Mouse (Mus musculus): ENCODE data around the gene Sptbn1.

DNA sequence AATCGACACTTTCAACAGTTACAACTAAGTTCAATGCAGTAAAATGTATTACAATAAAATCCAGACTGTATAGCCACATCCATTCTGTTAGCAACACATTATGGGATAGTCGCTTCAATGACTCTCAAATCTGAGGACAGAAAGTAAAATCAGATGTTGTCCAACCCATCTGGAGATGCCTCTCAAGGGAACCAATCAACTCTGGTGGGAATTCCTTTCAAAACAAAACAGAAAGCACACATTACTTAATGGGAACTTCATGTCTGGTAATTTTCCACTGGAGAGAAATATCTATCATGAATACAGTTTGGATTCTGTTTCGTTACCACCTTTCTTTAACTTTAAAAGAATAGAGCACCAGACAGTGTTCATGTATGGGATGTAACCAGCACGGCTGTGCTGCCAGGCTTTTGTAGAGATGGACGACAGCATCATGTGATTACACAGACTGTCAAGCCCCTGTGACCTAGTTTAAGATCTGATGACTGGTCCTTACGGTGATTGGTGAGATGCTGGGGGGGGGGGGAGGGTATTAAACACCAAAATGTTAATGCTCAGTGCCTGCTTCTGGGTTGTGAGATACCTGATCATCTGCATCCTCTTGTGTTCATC lies 9.1 kb downstream of the Sptbn1 start:
- no peak for TF ChIP-seq CTCF (IDR thresholded peaks at IDR 0.05; ENCODE audit: borderline replicate concordance, extremely low read depth, insufficient read depth, insufficient read length)
- TF ChIP-seq POLR2A (IDR thresholded peaks at IDR 0.05; ENCODE audit: borderline replicate concordance, extremely low read depth, insufficient read depth, insufficient read length, poor library complexity, severe bottlenecking): no peak
